Mouse (Mus musculus): Measurements from ENCODE around the gene A230050P20Rik. TPM values are rescaled to one million over a fixed set of nuclear protein-coding genes. Genes with fewer than 3 reads are reported as not detected.

The A230050P20Rik gene
- polyA plus RNA-seq, 1 experiment from 2014 or later: 6.9 TPM

DNA sequence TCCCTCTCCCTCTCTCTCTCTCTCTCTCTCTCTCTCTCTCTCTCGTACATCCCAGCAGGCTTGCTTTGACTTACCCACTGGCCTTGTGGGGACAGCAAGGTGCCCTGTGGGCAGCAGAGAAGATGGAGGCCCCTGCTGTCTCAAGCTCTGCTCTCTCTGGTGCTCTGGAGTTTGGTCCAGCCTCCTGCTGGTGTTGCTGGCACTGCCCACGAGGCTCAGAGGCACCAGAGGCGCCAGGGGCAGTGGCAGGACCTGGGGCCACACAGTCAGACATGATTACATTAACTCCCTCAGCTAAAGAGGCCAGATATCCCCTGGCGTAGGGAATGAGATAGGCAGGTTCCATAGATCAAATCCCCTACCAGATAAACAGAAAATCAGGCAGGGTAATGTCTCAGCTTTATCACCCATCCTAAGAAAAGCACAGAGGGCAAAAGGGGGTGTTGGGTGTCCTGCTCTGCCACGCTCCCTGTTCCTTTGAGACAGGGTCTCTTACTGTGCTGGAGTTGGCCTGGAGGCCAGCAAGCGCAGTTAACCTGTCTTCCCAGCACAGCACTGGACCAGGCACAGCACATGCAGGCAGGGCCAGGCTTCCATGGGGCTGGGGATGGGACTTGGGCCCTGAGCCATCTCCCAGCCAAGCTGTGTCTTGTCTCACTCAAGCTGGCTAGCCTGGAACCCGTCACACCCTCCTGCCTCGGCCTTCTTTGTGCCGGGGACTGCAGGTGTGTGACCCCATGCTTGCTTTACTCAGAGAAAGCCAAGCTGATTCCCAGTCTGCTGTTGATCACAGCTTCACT is 8.1 kb downstream of the A230050P20Rik start:
- Histone ChIP-seq H3K36me3 (ENCODE audit: control insufficient read depth, insufficient read depth, low read length) (no peaks in the 10 kb centered on the region), H3K9me3 (ENCODE audit: control insufficient read depth, low read length) (no peaks in the 10 kb centered on the region), H3K27me3 (ENCODE audit: control insufficient read depth, insufficient read depth, low read length) (no peaks in the 10 kb centered on the region), H3K9ac (ENCODE audit: low read length) (no peak overlapping the region), H3K4me2 (replicated peaks; ENCODE audit: low read depth) (no peak overlapping the region), H3K27ac (replicated peaks) (no peak overlapping the region), H3K4me3 (ENCODE audit: low read depth, low read length) (no peak overlapping the region), H3K4me1 (replicated peaks; ENCODE audit: control insufficient read depth, insufficient read depth) (no peaks in the 10 kb centered on the region)
- 71% methylated on average over 8 of the region's 9 CpGs for WGBS
- ATAC-seq (ENCODE audit: low FRiP score, low TSS enrichment) (no peak), DNase-seq (ENCODE audit: low spot score) (no peak)
- no peak for TF ChIP-seq EP300 (optimal IDR thresholded peaks at IDR 0.05)
- TF ChIP-seq CTCF (IDR thresholded peaks at IDR 0.05; ENCODE audit: low read depth): no peak

DNA sequence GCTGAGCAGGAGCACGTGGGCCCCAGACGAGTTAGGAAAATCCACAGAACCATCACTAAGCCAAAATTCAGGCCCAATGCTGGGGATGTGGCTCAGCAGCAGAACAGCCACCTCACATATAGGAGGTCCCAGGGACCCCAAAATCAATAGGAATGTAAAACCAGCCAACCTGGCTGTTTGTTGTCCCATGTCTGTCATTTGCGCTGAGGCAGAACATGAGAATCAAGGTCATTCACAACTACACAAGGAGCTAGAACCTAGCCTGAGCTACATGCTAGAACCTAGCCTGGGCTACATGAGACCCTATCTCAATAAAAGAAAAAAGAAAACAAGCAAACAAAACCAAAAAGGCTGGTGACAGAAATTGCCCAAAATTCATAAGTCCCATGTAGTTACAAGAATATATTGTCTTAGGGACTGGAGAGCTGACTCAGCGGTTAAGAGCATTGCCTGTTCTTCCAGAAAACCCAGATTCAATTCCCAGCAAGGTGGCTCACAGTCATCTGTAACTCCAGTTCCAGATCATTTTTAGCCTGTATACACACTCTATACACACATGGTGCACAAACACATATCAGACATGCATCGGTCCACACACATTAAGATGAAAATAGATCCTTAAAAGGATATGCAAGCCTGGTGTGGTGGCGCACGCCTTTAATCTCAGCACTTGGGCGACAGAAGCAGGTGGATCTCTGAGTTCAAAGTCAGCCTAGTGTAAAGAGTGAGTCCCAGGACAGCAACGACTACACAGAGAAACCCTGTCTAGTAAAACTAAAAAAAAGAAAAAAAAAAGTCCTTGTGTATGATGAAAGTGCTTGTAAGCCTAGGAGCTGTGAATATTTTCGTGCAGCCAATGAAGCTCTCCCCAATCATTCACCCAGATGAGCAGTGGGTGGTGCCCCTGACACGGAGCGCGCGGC is 8.9 kb downstream of the A230050P20Rik start:
- 37% methylated on average over 14 of the region's 14 CpGs for WGBS
- Histone ChIP-seq H3K9me3 (ENCODE audit: control insufficient read depth, low read length) (no peaks in the 10 kb centered on the region), H3K4me2 (replicated peaks; ENCODE audit: low read depth) (peak overlapping the region; percentile 57), H3K27me3 (ENCODE audit: control insufficient read depth, insufficient read depth, low read length) (no peaks in the 10 kb centered on the region), H3K27ac (replicated peaks) (0 out of 2 replicates have a peak overlapping the region, but pooled peaks have one; percentile 6), H3K9ac (ENCODE audit: low read length) (peak overlapping the region; percentile 48; the same call in 1 of the 2 replicates), H3K4me1 (replicated peaks; ENCODE audit: control insufficient read depth, insufficient read depth) (no peaks in the 10 kb centered on the region), H3K4me3 (ENCODE audit: low read depth, low read length) (peak overlapping the region; percentile 30; the same call in 1 of the 2 replicates), H3K36me3 (ENCODE audit: control insufficient read depth, insufficient read depth, low read length) (no peaks in the 10 kb centered on the region)
- 0 out of 2 replicates have a peak, but pooled peaks have one; percentile 1 for ATAC-seq (ENCODE audit: low FRiP score, low TSS enrichment)
- no peak for TF ChIP-seq EP300 (optimal IDR thresholded peaks at IDR 0.05)
- no peak for TF ChIP-seq CTCF (IDR thresholded peaks at IDR 0.05; ENCODE audit: low read depth)
- DNase-seq (ENCODE audit: low spot score): no peak

DNA sequence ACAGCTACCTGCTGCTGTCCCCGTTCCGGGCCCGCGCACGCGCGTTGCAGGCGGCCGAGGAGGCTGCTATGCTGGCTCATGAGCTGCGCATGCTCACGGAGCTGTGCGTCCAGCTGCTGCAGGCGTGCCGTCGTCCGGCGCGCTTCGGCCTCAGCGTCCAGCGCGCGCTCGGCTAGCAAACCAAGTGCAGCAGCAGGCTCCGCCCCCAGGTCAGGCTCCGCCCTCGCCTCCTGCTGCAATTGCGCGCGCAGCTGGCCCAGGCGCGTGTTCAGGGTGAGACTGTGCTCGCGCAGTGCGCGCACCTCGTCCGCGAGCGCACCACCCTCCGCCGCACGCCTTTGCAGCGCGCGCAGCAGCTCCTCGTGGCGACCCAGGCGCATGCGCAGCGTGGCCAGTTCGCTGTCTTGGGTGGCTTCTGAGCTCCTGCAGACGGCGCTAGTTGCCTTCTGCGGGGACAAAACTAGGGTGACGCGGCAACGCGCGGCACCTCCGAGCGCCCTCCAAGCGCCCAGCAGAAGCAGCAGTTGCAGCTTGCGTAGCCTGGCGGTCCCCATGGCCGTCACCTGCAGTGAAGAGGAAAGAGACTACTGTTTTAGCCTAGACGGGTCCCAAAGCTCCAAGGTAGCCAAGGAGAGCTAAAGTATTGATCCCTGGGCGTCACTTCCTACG is 9.7 kb downstream of the A230050P20Rik start:
- Histone ChIP-seq H3K4me1 (replicated peaks; ENCODE audit: control insufficient read depth, insufficient read depth) (no peaks in the 10 kb centered on the region), H3K27ac (replicated peaks) (peak overlapping the region; percentile 92), H3K36me3 (ENCODE audit: control insufficient read depth, insufficient read depth, low read length) (no peaks in the 10 kb centered on the region), H3K27me3 (ENCODE audit: control insufficient read depth, insufficient read depth, low read length) (no peaks in the 10 kb centered on the region), H3K9ac (ENCODE audit: low read length) (peak overlapping the region; percentile 73), H3K4me3 (ENCODE audit: low read depth, low read length) (peak overlapping the region; percentile 41), H3K9me3 (ENCODE audit: control insufficient read depth, low read length) (no peaks in the 10 kb centered on the region), H3K4me2 (replicated peaks; ENCODE audit: low read depth) (peak overlapping the region; percentile 80)
- ATAC-seq (ENCODE audit: low FRiP score, low TSS enrichment): peak; percentile 95
- TF ChIP-seq EP300 (optimal IDR thresholded peaks at IDR 0.05): no peak
- peak; percentile 93 for TF ChIP-seq CTCF (IDR thresholded peaks at IDR 0.05; ENCODE audit: low read depth)
- under 1% methylated on average over 63 of the region's 69 CpGs for WGBS
- DNase-seq (ENCODE audit: low spot score): peak; percentile 100

DNA sequence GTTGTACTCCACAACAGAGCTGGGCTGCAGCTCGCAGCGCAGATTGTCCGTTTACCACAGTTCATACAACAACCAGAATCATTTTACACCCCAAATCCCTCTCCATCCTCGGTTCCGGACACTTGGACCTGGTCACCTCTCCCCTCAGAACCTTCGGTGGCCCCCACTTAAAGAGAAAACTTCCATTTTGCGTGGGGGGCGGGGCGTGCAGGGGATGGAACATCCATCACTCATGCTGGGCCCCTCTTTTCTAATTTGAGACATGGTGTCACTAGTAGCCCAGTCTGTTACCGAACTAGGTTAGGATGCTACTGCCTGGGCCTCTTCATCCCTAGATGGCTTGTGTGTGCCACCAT is 10.2 kb downstream of the A230050P20Rik start:
- Histone ChIP-seq H3K4me3 (ENCODE audit: low read depth, low read length) (peak overlapping the region; percentile 41), H3K27me3 (ENCODE audit: control insufficient read depth, insufficient read depth, low read length) (no peaks in the 10 kb centered on the region), H3K4me1 (replicated peaks; ENCODE audit: control insufficient read depth, insufficient read depth) (no peaks in the 10 kb centered on the region), H3K9me3 (ENCODE audit: control insufficient read depth, low read length) (no peaks in the 10 kb centered on the region), H3K9ac (ENCODE audit: low read length) (peak overlapping the region; percentile 73), H3K27ac (replicated peaks) (peak overlapping the region; percentile 92), H3K36me3 (ENCODE audit: control insufficient read depth, insufficient read depth, low read length) (no peaks in the 10 kb centered on the region), H3K4me2 (replicated peaks; ENCODE audit: low read depth) (peak overlapping the region; percentile 80)
- DNase-seq (ENCODE audit: low spot score): no peak
- TF ChIP-seq EP300 (optimal IDR thresholded peaks at IDR 0.05): no peak
- TF ChIP-seq CTCF (IDR thresholded peaks at IDR 0.05; ENCODE audit: low read depth): no peak
- WGBS: 17% methylated on average over 10 of the region's 10 CpGs
- no peak for ATAC-seq (ENCODE audit: low FRiP score, low TSS enrichment)

DNA sequence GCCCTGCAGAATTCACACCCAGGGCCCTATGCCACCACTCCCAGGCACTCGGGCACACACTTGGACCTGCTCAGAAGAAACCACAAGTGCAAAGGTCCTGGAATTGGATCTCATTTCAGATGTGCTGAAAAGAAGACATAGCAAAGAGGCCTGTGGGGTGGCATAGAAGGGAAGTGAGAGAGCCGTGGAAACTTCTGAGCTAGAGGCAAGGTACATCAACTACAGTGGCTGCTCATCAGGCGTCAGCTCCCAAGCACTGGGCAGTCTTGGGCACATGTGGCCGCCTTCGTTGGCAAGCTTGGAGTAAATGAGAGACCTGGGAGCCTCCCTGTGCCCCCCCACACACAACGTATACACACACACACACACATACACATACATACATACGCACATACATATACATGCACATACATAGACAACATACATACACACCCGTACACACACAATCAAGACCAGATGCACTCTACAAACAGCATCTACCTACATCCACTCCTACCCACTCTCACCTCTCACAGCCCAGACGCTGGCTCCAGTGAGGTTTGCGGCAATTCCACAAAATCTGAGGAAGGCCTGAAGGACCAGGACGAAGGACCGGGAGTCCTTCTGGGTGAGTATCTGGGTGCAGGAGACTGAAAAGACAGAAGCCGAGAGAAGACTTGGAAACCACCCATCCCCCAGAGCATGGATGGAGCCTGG is 10.8 kb downstream of the A230050P20Rik start, which contains the start of gene Angptl6:
Gene Angptl6 (minus strand): TSS at position 631 of the 696 bp plus-strand sequence.
- Histone ChIP-seq H3K36me3 (ENCODE audit: control insufficient read depth, insufficient read depth, low read length) (no peaks in the 10 kb centered on the region), H3K9me3 (ENCODE audit: control insufficient read depth, low read length) (no peaks in the 10 kb centered on the region), H3K9ac (ENCODE audit: low read length) (peak within 1 kb of the TSS; percentile 73), H3K4me2 (replicated peaks; ENCODE audit: low read depth) (peak within 1 kb of the TSS; percentile 80), H3K27me3 (ENCODE audit: control insufficient read depth, insufficient read depth, low read length) (no peaks in the 10 kb centered on the region), H3K27ac (replicated peaks) (peak within 1 kb of the TSS; percentile 92), H3K4me1 (replicated peaks; ENCODE audit: control insufficient read depth, insufficient read depth) (no peaks in the 10 kb centered on the region), H3K4me3 (ENCODE audit: low read depth, low read length) (peak within 1 kb of the TSS; percentile 41)
- WGBS: 74% methylated on average over 13 of the region's 13 CpGs
- ATAC-seq (ENCODE audit: low FRiP score, low TSS enrichment) (no peak), DNase-seq (ENCODE audit: low spot score) (no peak)
- TF ChIP-seq EP300 (optimal IDR thresholded peaks at IDR 0.05) (no peak), CTCF (IDR thresholded peaks at IDR 0.05; ENCODE audit: low read depth) (no peak)

Measured in stomach, postnatal 0 days (tissue).